Mouse (Mus musculus) intestine, postnatal 0 days (tissue): ENCODE measurements at regions not wholly inside any gene's neighbourhood (a gene's known extent, or its start where the extent isn't known, plus 50 kb on each side); places are given as distances from the start of the nearest gene placed in this dataset.

Source experiments
- ATAC-seq: fragments of 200-750 bp; cut with Nextera tagmentation; 2 replicates; pipeline ENCODE4 v1.8.0; 2017; ENCODE audit warnings: mild to moderate bottlenecking, moderate TSS enrichment, moderate library complexity
- H3K27ac ChIP-seq: fragments of 300-500 bp; sonication (generic); 2 replicates; pipeline ENCODE4 v1.5.1; 2014; ENCODE audit warnings: mild to moderate bottlenecking, low read depth, low read length, moderate library complexity
- H3K27me3 ChIP-seq: fragments of 300-500 bp; sonication (generic); replicated peaks from 2 replicates; pipeline ENCODE4 v1.6.1; 2014; ENCODE audit warnings: low read length, mixed read lengths; ENCODE audit not compliant: control insufficient read depth, insufficient read depth
- H3K36me3 ChIP-seq: fragments of 300-500 bp; sonication (generic); 2 replicates; pipeline ENCODE4 v1.6.1; 2014; ENCODE audit warnings: mild to moderate bottlenecking, moderate library complexity; ENCODE audit not compliant: control insufficient read depth, insufficient read depth
- H3K4me1 ChIP-seq: fragments of 300-500 bp; sonication (generic); replicated peaks from 2 replicates; pipeline ENCODE4 v1.6.1; 2014; ENCODE audit warnings: antibody characterized with exemption, low read length, mixed read lengths; ENCODE audit not compliant: control insufficient read depth, insufficient read depth
- H3K4me2 ChIP-seq: fragments of 300-500 bp; sonication (generic); replicated peaks from 2 replicates; pipeline ENCODE4 v1.6.1; 2014; ENCODE audit warnings: low read depth, mild to moderate bottlenecking, moderate library complexity
- H3K4me3 ChIP-seq: fragments of 300-500 bp; sonication (generic); 2 replicates; pipeline ENCODE4 v1.5.1; 2014; ENCODE audit warnings: low read depth, low read length
- H3K9ac ChIP-seq: fragments of 300-500 bp; sonication (generic); 2 replicates; pipeline ENCODE4 v1.6.1; 2014; ENCODE audit warnings: mild to moderate bottlenecking, low read depth, low read length
- H3K9me3 ChIP-seq: fragments of 300-500 bp; sonication (generic); 2 replicates; pipeline ENCODE4 v1.6.1; 2016; ENCODE audit warnings: mixed run types; ENCODE audit not compliant: control insufficient read depth
- CTCF ChIP-seq: sonication (generic); IDR thresholded peaks from 2 replicates; pipeline ENCODE4 v1.5.1; 2016; ENCODE audit warnings: low read depth, mild to moderate bottlenecking, control low read depth, antibody characterized with exemption, moderate library complexity
- WGBS: fragments of 180-500 bp; shearing (Covaris S2); extraction: QIAGEN DNeasy Blood & Tissue Kit; methylation state at CpG from one replicate; pipeline ENCODE4 v1.1.7; 2014; 5-methylcytosine and 5-hydroxymethylcytosine counted together

- Histone ChIP-seq H3K9ac (no peak overlapping the region), H3K27ac (no peak overlapping the region), H3K9me3 (no peaks in the 10 kb centered on the region), H3K4me3 (no peak overlapping the region), H3K27me3 (no peaks in the 10 kb centered on the region), H3K4me2 (no peak overlapping the region), H3K4me1 (no peaks in the 10 kb centered on the region), H3K36me3 (no peaks in the 10 kb centered on the region)
- ATAC-seq = no peak
- WGBS = 100% methylated on average over 1 of the region's 1 CpGs
- no peak for TF ChIP-seq CTCF
These were observed 280.7 kb downstream of the Myh15 start for GRCm38 (mm10) chr16:49337948-49338347.

DNA sequence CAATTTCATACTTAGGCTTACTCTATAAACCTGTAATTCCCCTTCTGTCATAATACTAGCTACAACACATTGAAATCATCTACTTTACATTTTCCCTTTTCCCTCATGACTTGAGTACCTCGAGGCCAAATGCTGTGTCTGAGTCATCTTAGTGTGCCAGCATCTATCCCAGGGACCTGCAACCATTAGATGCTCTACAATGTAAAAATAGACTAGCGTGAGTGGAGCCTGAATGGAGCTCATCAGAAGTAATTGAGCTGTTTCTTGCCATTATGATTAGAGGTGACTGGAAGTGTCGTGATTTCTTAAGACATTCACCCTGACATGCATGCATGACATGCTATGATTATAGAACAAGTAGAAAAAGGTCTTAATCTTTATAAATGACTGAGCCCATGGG is 301.1 kb downstream of the Myh15 start:
- Histone ChIP-seq H3K4me1 (no peaks in the 10 kb centered on the region), H3K27me3 (no peaks in the 10 kb centered on the region), H3K9ac (no peak overlapping the region), H3K4me3 (no peak overlapping the region), H3K9me3 (no peaks in the 10 kb centered on the region), H3K36me3 (no peaks in the 10 kb centered on the region), H3K27ac (no peak overlapping the region), H3K4me2 (no peak overlapping the region)
- 79% methylated on average over 3 of the region's 3 CpGs for WGBS
- no peak for ATAC-seq
- no peak for TF ChIP-seq CTCF

GRCm38 (mm10) chr16:49361731-49362130 is 304.4 kb downstream of the Myh15 start:
- Histone ChIP-seq H3K9me3 (no peaks in the 10 kb centered on the region), H3K36me3 (no peaks in the 10 kb centered on the region), H3K4me3 (no peak overlapping the region), H3K27ac (no peak overlapping the region), H3K4me2 (no peak overlapping the region), H3K4me1 (no peaks in the 10 kb centered on the region), H3K27me3 (no peaks in the 10 kb centered on the region), H3K9ac (no peak overlapping the region)
- no peak for TF ChIP-seq CTCF
- 67% methylated on average over 1 of the region's 1 CpGs for WGBS
- no peak for ATAC-seq

- no peak for ATAC-seq
- Histone ChIP-seq H3K4me1 (no peaks in the 10 kb centered on the region), H3K36me3 (no peaks in the 10 kb centered on the region), H3K9ac (no peak overlapping the region), H3K4me2 (no peak overlapping the region), H3K9me3 (no peaks in the 10 kb centered on the region), H3K27ac (no peak overlapping the region), H3K4me3 (no peak overlapping the region), H3K27me3 (no peaks in the 10 kb centered on the region)
- TF ChIP-seq CTCF = no peak
- WGBS = 70% methylated on average over 9 of the region's 9 CpGs
These were observed 312.2 kb downstream of the Myh15 start for GRCm38 (mm10) chr16:49369450-49369849.

DNA sequence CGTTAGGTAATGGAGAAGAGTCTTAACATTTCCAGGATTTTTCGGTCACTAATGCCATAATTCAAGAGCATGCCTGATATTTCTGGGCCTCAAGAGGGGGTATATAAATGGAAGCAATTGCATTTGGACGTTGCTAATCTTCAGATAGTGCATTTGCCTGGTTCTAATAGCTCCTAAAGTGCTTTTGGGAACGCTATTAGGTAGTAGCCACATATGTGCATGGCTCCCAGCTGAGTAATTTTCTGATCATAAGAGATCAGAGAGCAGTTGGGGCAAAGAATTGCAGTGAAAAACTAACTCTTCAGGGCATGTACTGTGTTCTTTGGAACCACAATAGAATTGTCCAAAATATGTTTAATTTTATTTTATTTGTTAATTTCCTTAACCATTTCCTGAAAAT is 317.8 kb downstream of the Myh15 start:
- H3K9me3 ChIP-seq = no peaks in the 10 kb centered on the region
- H3K27me3 ChIP-seq = no peaks in the 10 kb centered on the region
- no peak for ATAC-seq
- H3K36me3 ChIP-seq = no peaks in the 10 kb centered on the region
- no peak for TF ChIP-seq CTCF
- no peaks in the 10 kb centered on the region for H3K4me1 ChIP-seq
- no peak overlapping the region for H3K4me2 ChIP-seq
- no peak overlapping the region for H3K9ac ChIP-seq
- no peak overlapping the region for H3K27ac ChIP-seq
- 78% methylated on average over 4 of the region's 4 CpGs for WGBS
- no peak overlapping the region for H3K4me3 ChIP-seq

GRCm38 (mm10) chr16:49378917-49379473 is 320.0 kb upstream of the Ift57 start:
- H3K9me3 ChIP-seq = no peaks in the 10 kb centered on the region
- H3K27me3 ChIP-seq = no peaks in the 10 kb centered on the region
- H3K4me3 ChIP-seq = no peak overlapping the region
- ATAC-seq = no peak
- no peak overlapping the region for H3K9ac ChIP-seq
- no peak overlapping the region for H3K27ac ChIP-seq
- no peaks in the 10 kb centered on the region for H3K4me1 ChIP-seq
- no peak for TF ChIP-seq CTCF
- no peak overlapping the region for H3K4me2 ChIP-seq
- H3K36me3 ChIP-seq = no peaks in the 10 kb centered on the region

DNA sequence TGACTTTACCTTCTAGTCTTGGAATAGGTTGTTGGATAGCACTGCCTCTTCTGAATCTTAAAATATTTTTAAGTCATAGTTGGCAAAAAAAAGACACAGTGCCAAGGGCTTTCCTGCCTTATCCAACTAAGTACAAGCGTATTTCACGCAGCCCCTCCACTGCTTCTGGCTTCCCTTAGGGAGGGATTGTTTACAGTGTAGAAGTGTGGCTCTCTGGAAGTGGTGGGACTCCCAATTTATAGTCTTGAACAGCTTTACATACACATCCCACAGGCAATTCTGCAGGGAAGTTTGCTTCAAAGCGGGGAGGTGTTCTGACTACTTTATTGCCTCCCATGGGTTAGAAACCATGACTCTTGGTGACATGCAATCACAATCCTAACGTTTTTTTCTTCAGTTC is 310.9 kb upstream of the Ift57 start:
- H3K4me2 ChIP-seq = no peak overlapping the region
- no peaks in the 10 kb centered on the region for H3K4me1 ChIP-seq
- H3K27me3 ChIP-seq = no peaks in the 10 kb centered on the region
- H3K36me3 ChIP-seq = no peaks in the 10 kb centered on the region
- H3K9ac ChIP-seq = no peak overlapping the region
- WGBS = 41% methylated on average over 4 of the region's 4 CpGs
- H3K27ac ChIP-seq = no peak overlapping the region
- no peak overlapping the region for H3K4me3 ChIP-seq
- ATAC-seq = no peak
- H3K9me3 ChIP-seq = no peaks in the 10 kb centered on the region
- TF ChIP-seq CTCF = no peak
